Mouse (Mus musculus) heart, embryonic 13.5 days (tissue): ENCODE data around the gene Slc38a3. TPM values are rescaled to one million over a fixed set of nuclear protein-coding genes. Genes with fewer than 3 reads are reported as not detected.

Source experiments
- ATAC-seq: fragments of 200-750 bp; cut with Nextera tagmentation; 2 replicates; pipeline ENCODE4 v1.8.0; 2017; ENCODE audit warnings: moderate TSS enrichment; ENCODE audit not compliant: insufficient number of reproducible peaks, low FRiP score, low TSS enrichment; ENCODE audit errors: extremely low read depth
- H3K27ac ChIP-seq: fragments of 300-500 bp; sonication (generic); replicated peaks from 2 replicates; pipeline ENCODE4 v1.5.1; 2015; ENCODE audit warnings: moderate library complexity, mild to moderate bottlenecking, inconsistent platforms
- H3K27me3 ChIP-seq: fragments of 300-500 bp; sonication (generic); replicated peaks from 2 replicates; pipeline ENCODE4 v1.6.1; 2015; ENCODE audit warnings: mild to moderate bottlenecking, inconsistent platforms
- H3K36me3 ChIP-seq: fragments of 300-500 bp; sonication (generic); 2 replicates; pipeline ENCODE4 v1.6.1; 2015; ENCODE audit warnings: mild to moderate bottlenecking, inconsistent platforms
- H3K4me1 ChIP-seq: fragments of 300-500 bp; sonication (generic); 2 replicates; pipeline ENCODE4 v1.6.1; 2015; ENCODE audit warnings: inconsistent platforms
- H3K4me2 ChIP-seq: fragments of 300-500 bp; sonication (generic); 2 replicates; pipeline ENCODE4 v1.6.1; 2015; ENCODE audit warnings: inconsistent platforms, mild to moderate bottlenecking, moderate library complexity
- H3K4me3 ChIP-seq: fragments of 300-500 bp; sonication (generic); 2 replicates; pipeline ENCODE4 v1.5.1; 2015; ENCODE audit warnings: moderate library complexity, mild to moderate bottlenecking, inconsistent platforms
- H3K9ac ChIP-seq: fragments of 300-500 bp; sonication (generic); 2 replicates; pipeline ENCODE4 v1.6.1; 2015; ENCODE audit warnings: inconsistent platforms, mild to moderate bottlenecking, moderate library complexity
- H3K9me3 ChIP-seq: fragments of 300-500 bp; sonication (generic); 2 replicates; pipeline ENCODE4 v1.6.1; 2016; ENCODE audit warnings: inconsistent platforms
- WGBS: fragments of 180-500 bp; shearing (Covaris S2); methylation state at CpG from one replicate; pipeline ENCODE4 v1.1.7; 2015; ENCODE audit warnings: mixed read lengths; 5-methylcytosine and 5-hydroxymethylcytosine counted together
- polyA plus RNA-seq: library from polyadenylated mRNA; unstranded; fragments of >200 nt; fragmentation: Nextera tagmentation; extraction: Ambion mirVana; gene quantifications from 2 replicates; pipeline ENCODE4 v1.2.1, GENCODE M21; 2015

Slc38a3 gene
- polyA plus RNA-seq, 1 experiment from 2014 or later = 2.8 TPM

DNA sequence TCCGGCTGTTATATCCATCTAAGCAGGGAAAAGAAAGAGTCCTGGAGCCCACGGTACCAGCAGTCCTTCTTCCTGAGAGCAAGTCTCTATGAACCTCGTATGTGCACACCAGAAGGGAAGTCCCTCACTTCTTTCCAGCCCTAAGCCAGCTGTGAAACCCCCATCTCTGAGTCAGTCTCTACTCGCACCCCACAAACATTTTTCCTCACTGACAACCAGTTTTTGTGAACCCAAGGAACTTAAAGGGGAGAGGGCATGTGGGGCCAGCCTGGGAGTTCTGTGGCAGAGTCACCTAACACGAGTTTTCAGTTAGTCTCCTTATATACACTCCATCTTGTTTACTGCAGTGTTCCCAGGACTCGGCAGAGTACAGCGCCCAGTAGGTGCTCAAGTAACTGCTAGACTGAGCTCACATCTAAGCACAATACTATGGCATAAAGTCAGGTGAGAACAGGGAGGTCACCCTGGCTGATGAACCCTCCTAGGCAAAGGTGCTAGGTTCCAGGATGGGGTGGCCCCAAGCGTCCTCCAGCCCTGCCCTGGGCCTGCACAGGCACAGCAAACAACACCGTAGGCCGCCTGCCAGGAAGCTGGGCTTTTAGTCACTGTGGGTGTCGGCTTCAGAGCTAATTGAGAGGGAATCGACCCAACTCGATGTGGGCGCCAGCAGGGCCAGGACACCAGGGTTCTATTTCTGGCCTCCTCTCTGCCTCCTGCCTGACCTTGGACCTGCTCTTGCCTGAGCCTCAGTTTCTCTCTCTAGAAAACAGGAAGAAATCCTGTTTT, 34.2 kb upstream of the Slc38a3 start:
- H3K4me2 ChIP-seq = no peak overlapping the region
- 51% methylated on average over 14 of the region's 14 CpGs for WGBS
- H3K36me3 ChIP-seq = peaks cover 5% of the 10 kb centered on the region; the same call in 1 of the 2 replicates
- H3K9me3 ChIP-seq = no peaks in the 10 kb centered on the region
- peak overlapping the region; percentile 52 for H3K9ac ChIP-seq
- peaks cover 34% of the 10 kb centered on the region for H3K27me3 ChIP-seq
- no peak overlapping the region for H3K4me3 ChIP-seq
- peaks cover 90% of the 10 kb centered on the region for H3K4me1 ChIP-seq
- H3K27ac ChIP-seq = no peak overlapping the region
- ATAC-seq = no peak

DNA sequence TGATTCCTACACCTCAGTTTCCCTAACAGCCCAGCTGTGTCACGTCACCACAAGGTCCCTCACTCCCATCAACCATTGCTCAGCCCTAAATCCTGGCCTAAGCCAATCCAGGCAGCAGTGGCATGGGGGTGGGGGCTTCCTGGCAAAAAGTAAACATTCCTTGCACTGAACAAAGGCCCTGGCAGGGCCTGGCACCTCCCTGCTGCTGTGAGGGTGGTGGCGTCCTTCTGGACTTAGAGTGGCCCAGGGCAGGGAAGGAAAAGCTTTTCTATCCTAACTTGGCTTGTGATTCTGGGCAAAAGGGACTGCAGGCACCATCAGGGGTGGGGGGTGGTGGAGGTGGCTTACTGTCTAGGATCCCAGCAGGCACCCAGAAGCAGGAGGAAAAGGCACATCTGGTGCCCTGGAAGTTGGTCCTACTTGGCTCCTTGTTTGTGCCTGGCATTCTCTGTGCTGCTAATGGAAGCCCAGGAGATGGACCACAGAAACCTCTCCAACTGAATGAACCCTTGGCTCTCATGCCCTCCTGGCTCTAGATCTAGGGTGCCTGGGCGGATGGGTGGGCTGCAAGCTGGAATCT, 33.4 kb upstream of the Slc38a3 start:
- WGBS = 71% methylated on average over 3 of the region's 3 CpGs
- peak overlapping the region; percentile 52; the same call in 1 of the 2 replicates for H3K9ac ChIP-seq
- H3K36me3 ChIP-seq = peaks cover 5% of the 10 kb centered on the region; the same call in 1 of the 2 replicates
- H3K4me2 ChIP-seq = no peak overlapping the region
- H3K4me1 ChIP-seq = peaks cover 90% of the 10 kb centered on the region
- H3K27me3 ChIP-seq = peaks cover 26% of the 10 kb centered on the region
- H3K9me3 ChIP-seq = no peaks in the 10 kb centered on the region
- no peak overlapping the region for H3K27ac ChIP-seq
- no peak overlapping the region for H3K4me3 ChIP-seq
- no peak for ATAC-seq

DNA sequence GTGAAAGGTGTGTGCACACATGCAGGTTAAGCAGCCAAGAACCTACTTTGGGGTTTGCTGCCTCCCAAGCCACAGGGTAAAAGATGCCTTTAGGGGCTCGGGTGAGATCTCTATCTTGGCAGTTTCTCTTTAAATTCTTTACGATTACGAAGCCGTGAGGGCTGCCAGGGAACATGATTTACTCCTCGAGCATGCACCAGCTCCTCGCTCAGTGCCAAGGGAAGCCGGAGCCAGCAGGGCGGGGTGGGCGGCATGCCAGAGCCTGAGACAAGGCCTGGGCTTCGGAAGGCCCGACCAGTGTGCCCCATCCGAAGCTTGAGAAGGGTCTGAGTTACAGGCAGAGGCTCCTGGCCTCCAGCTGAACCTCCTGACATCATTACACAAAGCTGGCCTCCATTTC, 32.3 kb upstream of the Slc38a3 start:
- H3K9ac ChIP-seq = no peak overlapping the region

DNA sequence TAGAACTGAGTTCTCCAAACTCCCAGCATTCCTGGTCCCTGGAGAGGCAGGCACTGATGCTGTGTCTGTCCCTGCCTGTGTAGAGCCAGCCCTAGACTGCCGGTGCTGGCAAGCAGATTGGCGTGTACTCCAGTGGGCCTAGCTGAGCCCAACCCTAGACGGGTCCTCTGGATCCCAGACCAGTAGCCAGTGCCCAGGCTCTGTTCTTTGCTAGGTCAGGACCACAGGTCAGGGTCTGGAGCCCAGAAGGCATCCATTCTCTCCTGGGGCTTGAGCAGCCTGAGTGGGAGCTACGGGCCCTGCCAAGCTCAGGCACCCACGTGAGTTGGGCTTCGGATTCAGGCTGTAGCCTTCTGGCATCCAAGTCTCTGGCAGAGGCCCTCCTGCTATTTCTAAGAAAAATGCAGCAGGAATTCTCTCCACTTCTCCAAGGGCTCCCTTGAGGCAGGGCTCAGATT, 30.8 kb upstream of the Slc38a3 start:
- ATAC-seq = no peak

More for the DNA sequence above, 32.3 kb upstream of the Slc38a3 start:
- H3K36me3 ChIP-seq = peaks cover 5% of the 10 kb centered on the region; the same call in 1 of the 2 replicates
- peaks cover 90% of the 10 kb centered on the region for H3K4me1 ChIP-seq
- no peak overlapping the region for H3K4me3 ChIP-seq
- ATAC-seq = no peak
- H3K27ac ChIP-seq = peak overlapping the region; percentile 38; the same call in 1 of the 2 replicates
- no peak overlapping the region for H3K4me2 ChIP-seq
- H3K9me3 ChIP-seq = no peaks in the 10 kb centered on the region
- 62% methylated on average over 12 of the region's 12 CpGs for WGBS
- peaks cover 15% of the 10 kb centered on the region for H3K27me3 ChIP-seq

DNA sequence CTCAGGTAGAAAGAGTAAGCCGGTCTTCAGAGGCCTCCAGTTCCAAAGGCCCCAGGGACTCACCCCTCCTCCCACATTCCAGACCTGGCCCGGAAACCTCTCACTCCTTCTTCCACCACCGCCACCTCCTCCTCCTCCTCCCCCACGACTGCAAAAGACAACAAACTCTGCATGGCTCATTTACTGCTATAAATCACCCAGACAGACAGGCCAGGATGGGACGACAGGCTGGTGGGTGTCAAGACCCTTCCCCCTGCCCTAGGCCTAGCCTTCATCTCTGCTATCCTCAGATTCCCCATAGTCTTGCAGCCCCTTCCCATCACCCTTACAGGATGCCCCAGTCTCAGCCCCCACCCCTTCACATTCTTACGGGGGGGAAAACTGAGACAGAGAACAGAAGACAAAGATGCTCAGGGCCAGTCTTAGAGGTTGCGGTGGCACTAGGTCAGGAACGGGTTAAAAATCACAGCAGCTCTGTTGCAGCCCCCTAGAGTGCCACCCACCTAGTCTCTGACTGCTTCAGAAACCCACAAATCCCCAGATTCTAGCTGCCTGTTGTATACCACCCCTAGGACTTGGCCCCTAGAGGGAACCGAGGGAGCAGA, 30.1 kb upstream of the Slc38a3 start:
- Histone ChIP-seq H3K4me3 (no peak overlapping the region), H3K4me1 (peaks cover 89% of the 10 kb centered on the region), H3K9ac (peak overlapping the region; percentile 54; the same call in 1 of the 2 replicates), H3K4me2 (peak overlapping the region; percentile 32), H3K9me3 (no peaks in the 10 kb centered on the region), H3K27ac (peak overlapping the region; percentile 70), H3K27me3 (no peaks in the 10 kb centered on the region), H3K36me3 (no peaks in the 10 kb centered on the region)
- ATAC-seq = no peak
- 25% methylated on average over 9 of the region's 9 CpGs for WGBS

More for the DNA sequence above, 30.8 kb upstream of the Slc38a3 start:
- Histone ChIP-seq H3K27ac (peak overlapping the region; percentile 70), H3K4me1 (peaks cover 84% of the 10 kb centered on the region), H3K36me3 (peaks cover under 1% of the 10 kb centered on the region; the same call in 1 of the 2 replicates), H3K9ac (peak overlapping the region; percentile 54; the same call in 1 of the 2 replicates), H3K4me3 (no peak overlapping the region), H3K27me3 (0 out of 2 replicates have a peak, but pooled peaks cover under 1% of the 10 kb centered on the region), H3K9me3 (no peaks in the 10 kb centered on the region), H3K4me2 (no peak overlapping the region)
- WGBS = 38% methylated on average over 6 of the region's 6 CpGs

DNA sequence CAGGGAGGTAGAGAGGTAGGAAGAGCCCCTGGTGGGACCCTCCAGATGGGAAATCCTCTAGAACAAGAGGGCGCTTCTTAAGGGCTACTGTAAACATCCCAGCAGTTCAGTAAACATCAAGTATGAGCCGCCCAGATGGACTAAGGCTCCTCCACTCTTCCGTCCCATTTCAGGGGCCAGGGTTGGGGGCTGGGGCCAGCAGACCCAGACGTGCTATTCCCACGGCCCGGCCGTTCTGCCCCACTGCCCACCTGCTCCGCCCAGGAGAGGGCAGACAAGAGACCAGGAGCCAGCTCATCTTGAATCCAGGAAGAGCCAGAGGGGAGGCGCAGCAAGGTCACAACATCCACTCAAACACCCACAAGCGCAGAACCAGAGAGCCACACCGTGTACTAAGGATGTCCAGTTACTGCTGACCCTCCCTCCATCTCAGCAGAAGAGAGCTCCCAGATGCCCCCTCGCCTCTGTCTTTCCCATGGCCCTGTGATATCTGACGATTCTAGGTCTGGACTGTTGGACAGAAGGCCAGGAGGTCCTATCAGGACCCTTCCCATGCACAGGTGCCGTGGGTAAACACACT, 29.4 kb upstream of the Slc38a3 start:
- Histone ChIP-seq H3K4me1 (peaks cover 84% of the 10 kb centered on the region), H3K27ac (no peak overlapping the region; the same call in 1 of the 2 replicates), H3K4me3 (no peak overlapping the region), H3K36me3 (no peaks in the 10 kb centered on the region), H3K27me3 (no peaks in the 10 kb centered on the region), H3K9me3 (no peaks in the 10 kb centered on the region), H3K4me2 (peak overlapping the region; percentile 32), H3K9ac (peak overlapping the region; percentile 24)
- WGBS = 24% methylated on average over 14 of the region's 14 CpGs
- no peak for ATAC-seq

DNA sequence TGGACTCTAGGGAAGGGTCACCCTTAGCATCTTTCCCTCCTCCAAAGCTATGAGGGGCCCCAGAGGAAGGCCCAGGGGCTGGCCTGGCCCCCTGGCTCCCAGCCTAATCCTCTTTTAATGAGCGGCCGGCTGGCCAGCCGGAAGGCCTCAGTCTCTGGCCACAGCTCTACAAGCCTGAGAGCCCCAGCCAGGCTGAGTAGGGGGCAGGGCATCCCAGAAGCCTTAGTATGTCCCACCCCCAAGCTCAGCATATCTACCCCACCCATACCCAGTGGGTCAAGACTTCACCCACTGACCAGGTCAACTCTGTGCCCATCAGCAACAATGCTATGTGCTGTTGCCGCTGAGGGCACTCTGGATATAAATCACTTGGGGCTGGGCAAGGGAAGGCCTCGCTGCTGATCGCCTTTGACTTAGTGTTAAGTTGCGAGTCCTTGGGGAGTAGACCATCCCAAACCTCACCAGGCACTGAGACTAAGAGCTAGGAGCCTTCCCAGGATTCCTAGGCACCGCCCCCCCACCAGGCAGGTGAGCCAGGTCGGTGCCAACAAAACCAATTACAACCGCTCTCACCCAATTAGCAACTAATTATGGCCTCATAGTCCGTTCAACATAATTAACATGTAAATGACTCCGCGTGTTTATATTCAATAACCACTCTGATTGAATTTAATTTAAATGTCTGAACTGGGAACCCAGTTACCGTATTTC, 28.6 kb upstream of the Slc38a3 start:
- WGBS = 38% methylated on average over 14 of the region's 14 CpGs
- Histone ChIP-seq H3K9ac (peak overlapping the region; percentile 12; the same call in 1 of the 2 replicates), H3K4me3 (no peak overlapping the region), H3K4me1 (peaks cover 84% of the 10 kb centered on the region), H3K27me3 (no peaks in the 10 kb centered on the region), H3K36me3 (no peaks in the 10 kb centered on the region), H3K4me2 (no peak overlapping the region), H3K27ac (no peak overlapping the region; the same call in 1 of the 2 replicates), H3K9me3 (no peaks in the 10 kb centered on the region)
- ATAC-seq = no peak

DNA sequence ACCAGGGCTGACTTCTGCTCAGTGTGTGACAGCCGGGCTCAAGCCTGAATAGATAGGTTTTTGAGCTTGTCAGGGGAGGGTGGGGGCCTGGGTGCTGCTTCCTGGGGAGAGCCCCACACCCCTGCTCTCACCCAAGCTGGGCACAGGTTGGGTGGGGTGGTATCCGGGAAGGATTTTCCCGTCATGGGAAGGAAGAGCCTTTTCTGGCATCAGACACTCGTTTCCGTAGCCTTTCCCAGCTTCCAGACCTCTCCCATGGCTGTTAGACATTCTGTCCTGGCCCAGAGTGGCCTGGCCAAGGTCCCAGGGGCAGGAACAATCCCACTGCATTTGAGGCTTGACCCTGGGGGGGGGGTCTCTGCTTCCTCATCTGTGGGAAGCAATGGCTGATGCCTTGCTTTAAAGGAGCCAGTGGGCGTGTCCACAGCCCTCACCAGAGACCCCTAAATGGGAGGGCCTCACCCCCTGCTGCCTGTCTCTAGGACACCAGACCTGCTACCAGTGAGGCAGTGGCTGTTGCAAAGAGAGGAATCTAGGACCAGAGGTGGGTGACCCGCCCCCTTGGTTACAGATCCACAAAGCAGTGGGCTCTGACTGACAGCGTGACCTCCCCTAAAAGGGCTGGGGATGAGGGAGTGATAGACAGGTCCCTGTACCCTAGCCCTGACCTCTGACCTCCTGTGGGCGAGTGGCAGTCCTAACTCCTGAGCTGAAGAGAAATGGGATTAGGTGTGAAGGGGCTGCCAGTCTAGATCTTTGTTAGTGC, 27.7 kb upstream of the Slc38a3 start:
- no peak overlapping the region for H3K4me2 ChIP-seq
- H3K4me1 ChIP-seq = peaks cover 82% of the 10 kb centered on the region
- no peaks in the 10 kb centered on the region for H3K9me3 ChIP-seq
- no peaks in the 10 kb centered on the region for H3K27me3 ChIP-seq
- peaks cover 5% of the 10 kb centered on the region; the same call in 1 of the 2 replicates for H3K36me3 ChIP-seq
- no peak overlapping the region for H3K9ac ChIP-seq
- 53% methylated on average over 9 of the region's 9 CpGs for WGBS
- no peak for ATAC-seq
- H3K27ac ChIP-seq = 0 out of 2 replicates have a peak overlapping the region, but pooled peaks have one; percentile 1
- no peak overlapping the region for H3K4me3 ChIP-seq

DNA sequence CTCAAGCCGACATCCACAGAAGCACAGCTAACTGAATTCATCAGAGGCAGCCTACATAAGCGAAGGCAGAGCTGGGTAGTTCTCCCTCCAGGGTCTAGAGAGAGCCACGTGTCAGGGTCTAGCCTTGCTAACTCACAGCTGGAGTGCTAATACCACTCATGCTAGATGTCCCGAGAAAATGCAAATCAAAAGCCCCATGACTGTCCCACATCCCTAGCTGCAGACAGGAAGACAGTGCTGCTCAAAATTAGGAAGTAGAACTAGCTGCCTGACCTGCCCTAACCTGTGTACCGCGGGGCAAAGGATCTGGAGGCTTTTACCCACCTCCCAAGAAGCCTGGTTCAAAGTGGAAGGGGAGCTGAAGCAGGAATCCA, 26.8 kb upstream of the Slc38a3 start:
- WGBS = 51% methylated on average over 6 of the region's 6 CpGs
- peak overlapping the region; percentile 53; the same call in 1 of the 2 replicates for H3K27ac ChIP-seq
- no peak for ATAC-seq

More for the DNA sequence above, 26.8 kb upstream of the Slc38a3 start:
- peaks cover 74% of the 10 kb centered on the region for H3K4me1 ChIP-seq
- no peak overlapping the region for H3K4me3 ChIP-seq
- peaks cover 13% of the 10 kb centered on the region for H3K36me3 ChIP-seq
- H3K9me3 ChIP-seq = no peaks in the 10 kb centered on the region
- no peak overlapping the region for H3K9ac ChIP-seq
- no peaks in the 10 kb centered on the region for H3K27me3 ChIP-seq
- no peak overlapping the region for H3K4me2 ChIP-seq
